Mouse (Mus musculus) cortical plate, adult 2 months (tissue): ENCODE measurements around the gene Hmg20b.

Source experiments
- CTCF ChIP-seq: fragments of 200-500 bp; IDR thresholded peaks from 2 replicates; pipeline ENCODE4 v1.5.1; 2011; ENCODE audit warnings: mild to moderate bottlenecking, control low read depth, low read length; ENCODE audit not compliant: insufficient read depth; ENCODE audit errors: extremely low read depth
- POLR2A ChIP-seq: fragments of 200-500 bp; IDR thresholded peaks from 2 replicates; pipeline ENCODE4 v1.6.1; 2011; ENCODE audit warnings: mild to moderate bottlenecking, low read length, control low read depth; ENCODE audit not compliant: insufficient read depth; ENCODE audit errors: extremely low read depth

DNA sequence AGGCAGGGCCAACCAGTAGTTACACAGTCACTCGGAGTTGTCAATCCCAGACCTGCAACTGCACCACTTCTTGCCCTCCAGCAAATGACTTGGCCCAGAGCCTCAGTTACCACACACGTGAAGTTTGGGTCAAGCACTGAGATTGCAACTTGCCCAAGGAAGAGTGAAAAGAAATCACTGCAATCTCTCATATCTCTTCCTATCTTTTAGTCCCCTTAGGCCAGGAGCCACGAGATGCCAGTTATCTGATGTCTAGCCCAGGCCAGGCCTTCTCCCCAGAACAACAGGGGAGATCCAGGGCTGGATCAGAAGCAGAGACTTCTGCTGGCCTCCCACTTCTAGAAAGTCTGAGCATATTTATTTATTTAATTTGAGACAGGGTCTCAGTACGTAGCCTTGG lies 5.3 kb upstream of the Hmg20b start:
- no peak for TF ChIP-seq POLR2A
- no peak for TF ChIP-seq CTCF
